Mouse (Mus musculus): ENCODE data around the gene Zim1.

Zim1 gene

GRCm38 (mm10) chr7:6650526-6650925, 45.7 kb downstream of the Zim1 start:
- no peak for DNase-seq

DNA sequence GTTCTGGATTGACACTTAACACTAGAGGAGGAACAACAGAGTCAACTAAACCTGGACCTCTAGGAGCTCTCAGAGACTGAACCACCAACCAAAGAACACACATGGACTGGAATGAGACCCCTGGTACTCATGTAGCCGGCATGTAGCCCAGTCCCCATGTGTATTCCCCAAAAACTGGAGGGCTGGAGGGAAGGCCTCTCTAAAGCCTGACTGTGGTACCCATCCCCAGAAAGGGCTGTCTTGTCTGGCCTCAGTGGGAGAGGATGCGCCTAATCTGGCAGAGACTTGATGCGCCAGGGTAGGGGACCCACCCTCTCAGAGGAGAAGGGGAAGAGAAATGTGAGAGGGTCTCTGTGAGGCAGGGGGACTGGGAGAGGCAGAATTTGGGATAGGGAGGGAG, 50.4 kb downstream of the Zim1 start:
- DNase-seq, result no peak

DNA sequence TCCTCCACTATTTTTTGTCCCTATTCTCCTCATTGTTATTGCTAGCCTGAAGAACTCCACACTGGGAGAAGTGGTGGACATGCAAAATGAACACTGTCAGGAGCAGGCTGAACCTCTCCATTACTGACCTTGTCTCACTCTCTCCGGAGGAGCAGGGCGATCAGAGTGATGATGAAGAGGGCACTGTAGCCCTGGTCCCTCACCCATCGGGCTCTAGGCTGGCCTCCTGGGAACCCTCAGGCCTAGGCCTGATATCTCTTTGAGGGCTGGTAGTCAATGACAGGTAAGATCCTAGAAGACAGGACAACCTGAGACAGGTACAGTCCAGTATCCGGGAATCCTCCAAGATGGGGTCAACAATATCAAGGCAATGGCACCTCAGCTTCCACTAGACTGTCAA, 58.2 kb downstream of the Zim1 start:
- no peak for DNase-seq

- no peak for DNase-seq
Observed at GRCm38 (mm10) chr7:6636741-6637140, 59.5 kb downstream of the Zim1 start.

DNA sequence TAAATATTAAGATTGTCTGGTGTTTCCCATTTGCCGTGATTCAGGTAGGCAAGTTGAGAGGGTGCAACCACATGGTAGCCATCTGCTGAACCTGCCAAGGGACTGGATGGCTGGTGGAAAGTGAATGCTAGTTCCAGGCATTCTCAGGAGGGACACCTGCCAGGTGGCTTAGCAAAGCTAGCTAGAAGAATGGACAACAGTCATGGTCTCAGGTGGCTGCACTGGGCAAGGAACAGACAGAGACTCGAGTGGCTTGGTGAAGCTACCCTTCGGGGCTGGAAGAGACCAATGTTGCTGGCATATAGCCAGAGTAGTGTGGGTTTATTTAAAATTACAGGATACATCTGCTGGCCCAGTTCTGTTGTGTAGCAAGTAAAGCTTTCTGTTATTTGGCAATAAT, 60.4 kb downstream of the Zim1 start:
- no peak for DNase-seq

Measured in lung, postnatal 36 days (tissue).